Mouse (Mus musculus) embryo, embryonic 11 days (tissue): ENCODE measurements at regions not wholly inside any gene's neighbourhood (a gene's known extent, or its start where the extent isn't known, plus 50 kb on each side); places are given as distances from the start of the nearest gene placed in this dataset.

ENCODE experiments used
- DNase-seq: peaks from one replicate; pipeline ENCODE4 v3.0.0-alpha.2; 2015

DNA sequence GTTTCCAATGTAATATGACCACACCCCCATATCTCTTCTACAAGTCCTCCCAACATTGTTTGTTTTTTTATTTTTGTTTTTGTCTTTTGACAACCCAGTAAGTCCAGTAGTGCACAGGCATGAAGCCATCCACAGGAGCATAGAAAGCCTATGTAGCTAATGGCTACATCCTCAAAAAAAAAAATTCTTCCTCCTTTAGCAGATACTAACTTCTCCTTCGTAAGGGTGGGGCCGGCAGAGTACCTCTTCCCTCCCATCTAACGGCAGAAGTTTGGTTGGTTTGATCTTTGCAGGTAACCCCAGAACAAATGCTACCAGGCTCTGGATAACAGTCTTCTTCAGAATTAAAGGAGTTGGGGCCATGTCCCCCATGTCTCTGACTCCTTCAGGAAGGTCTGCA is 158.9 kb downstream of the Ly86 start:
- no peak for DNase-seq

DNA sequence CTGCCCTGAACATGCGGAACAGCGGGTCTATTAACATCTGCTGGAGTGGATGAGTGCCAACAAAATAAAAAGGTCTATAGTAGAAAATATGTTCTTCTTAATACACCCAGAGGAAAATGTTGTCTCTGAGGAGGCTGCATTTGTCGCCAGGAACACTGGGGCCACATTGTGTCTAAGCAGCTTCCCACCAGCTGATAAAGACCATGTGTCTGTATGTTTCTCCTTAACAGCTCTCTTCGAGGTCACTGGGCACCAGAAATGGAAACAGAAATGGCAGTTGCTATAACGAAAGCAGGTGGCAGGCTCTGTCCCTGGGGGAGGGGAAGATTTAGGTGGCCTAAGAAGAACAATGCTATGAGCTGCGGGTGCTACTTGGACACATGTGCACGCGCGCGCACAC is 159.4 kb downstream of the Ly86 start:
- DNase-seq = no peak

DNA sequence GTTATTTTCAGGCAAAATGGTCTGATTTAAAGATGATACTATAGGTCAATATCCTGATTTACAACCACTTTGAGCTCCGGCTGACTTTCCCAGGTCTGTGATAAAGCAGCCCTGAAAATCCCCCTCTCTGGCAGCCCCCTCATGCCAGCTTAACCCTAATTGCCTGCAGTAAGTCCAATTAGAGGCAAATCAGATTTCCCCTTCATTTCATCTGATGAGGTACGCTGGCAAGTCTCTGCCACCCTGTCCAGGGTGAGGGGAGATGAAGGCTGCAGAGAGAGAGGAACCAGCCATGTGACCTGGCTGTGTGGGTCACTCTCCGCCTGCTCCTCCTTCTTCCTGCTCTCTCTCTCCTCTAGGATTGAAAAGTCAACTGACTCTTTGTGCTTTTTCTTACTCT is 160.6 kb downstream of the Ly86 start:
- DNase-seq = no peak

DNA sequence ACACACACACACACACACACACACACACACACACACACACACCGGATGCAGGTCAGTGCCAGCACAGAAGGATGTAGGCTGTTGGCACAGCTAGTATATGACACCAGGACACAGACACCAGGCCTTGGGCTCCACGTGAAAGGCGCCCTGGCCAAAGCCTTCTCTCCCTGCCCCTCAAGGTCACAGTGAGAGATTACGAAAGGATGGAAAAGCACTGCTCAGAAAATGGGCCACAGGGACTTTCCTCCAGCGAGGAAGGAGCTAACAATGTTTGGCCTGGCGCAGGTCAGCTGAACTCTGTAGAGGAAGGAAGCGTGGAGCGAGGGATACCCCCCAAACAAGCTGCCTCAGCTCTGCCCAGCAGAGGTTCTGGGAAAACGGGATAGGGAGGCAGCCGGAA is 161.0 kb downstream of the Ly86 start:
- DNase-seq = no peak

DNA sequence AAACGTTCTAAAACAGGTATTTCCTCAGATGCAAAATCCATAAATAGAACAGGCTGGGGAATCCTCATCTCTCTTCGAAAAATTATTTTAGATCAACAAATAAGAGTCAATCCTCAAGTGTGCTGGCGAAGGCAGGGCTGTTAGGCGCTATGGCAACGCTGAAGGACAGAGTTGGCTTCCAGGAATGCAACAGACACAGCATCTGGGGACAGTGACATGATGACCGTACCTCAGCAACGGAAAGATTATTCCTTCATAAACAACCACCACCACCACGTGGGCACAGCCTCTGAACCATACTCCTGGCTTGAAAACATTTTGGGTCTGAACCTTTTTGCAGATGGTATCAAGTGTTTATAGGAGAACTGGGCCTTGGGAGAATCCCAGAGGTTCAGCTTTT is 161.7 kb downstream of the Ly86 start:
- DNase-seq = no peak

DNA sequence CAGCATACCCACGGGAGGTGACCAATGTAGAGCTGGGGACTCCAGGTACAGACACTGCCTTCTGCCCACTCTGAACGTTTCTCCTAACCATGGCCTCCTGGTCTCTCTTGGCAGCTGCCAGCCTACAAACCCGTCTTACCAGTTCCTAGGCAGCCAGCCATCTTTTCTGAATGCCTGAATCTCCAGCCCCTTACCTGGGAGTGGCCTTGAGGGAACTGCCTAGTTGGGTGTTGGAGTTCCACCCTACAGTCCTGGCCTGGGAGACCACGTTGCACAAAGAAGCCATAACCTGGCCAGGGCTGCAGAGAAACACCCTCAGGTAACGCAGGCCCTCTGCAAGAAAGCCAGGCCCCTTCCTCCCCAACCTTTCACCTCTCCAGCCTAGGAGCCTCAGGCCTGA is 162.1 kb downstream of the Ly86 start:
- no peak for DNase-seq

DNA sequence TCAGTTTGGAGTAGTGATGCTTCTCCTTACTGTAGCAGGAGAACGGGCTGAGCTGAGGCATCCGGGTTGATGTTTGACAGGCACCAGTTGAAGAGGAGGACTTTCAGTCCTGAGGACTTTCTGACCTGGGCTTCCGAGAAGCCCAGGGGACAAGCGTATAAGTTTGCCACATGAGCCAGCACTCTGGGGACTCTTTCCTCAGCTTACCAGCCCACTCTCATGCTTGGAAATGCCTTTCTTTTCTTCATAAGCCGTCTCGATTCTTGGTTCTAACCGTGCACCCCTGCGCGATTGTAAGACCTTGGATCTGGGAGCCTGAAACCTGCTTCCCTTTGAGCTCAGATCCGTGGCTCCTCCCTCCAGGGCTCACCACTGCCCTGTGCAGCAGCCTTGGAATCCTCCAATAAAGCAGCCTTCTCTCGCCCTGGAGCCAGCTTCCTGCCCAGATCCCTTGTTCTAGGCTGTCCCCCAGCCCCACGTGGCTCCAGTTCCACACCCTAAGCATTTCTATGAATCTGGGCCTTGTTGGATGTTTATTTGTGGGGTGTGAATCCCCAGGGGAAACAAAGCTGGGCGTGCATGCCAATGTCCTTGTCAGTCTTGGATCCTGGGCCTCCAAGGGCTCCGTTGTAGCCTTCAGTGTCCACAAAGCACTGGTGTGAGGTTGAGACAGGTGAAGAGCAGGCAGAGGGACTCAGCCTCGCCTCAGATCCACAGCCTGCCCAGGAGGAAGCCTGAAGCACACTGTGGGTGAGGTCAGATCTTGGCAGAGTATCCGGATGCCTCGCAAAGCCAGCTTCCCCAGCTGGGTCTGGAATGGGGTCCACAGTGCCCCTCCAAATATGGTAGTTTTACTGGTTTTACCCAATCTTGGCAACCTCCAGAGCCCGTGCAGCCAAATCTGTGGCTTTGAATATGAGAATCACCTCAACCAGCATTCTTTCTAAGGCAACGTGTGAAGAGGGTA is 163.7 kb downstream of the Ly86 start:
- peak; percentile 45 for DNase-seq

DNA sequence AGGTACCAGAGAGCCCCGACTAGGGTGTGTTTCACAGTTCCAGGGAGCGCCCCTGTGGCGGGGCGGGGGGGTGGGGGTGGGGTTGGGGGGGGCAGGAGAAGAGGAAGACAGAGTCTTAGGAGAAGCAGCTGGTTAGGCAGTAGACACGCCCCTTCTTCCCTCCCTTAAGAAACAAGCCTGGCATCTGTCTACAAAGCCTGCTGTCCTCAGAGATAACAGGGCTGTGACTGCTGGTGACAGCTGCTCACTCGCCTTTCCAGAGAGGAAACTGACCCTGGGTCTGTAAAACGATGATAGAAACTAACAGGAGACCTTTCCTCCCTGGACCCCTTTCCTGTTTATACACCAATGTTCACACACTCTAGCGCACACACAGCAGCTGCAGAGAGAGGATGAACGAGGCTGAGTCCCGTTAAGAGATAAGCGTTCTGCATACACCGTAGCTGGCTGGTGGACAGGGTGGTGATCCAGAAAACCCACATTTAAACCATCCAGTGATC is 164.4 kb downstream of the Ly86 start:
- DNase-seq = peak; percentile 63

DNA sequence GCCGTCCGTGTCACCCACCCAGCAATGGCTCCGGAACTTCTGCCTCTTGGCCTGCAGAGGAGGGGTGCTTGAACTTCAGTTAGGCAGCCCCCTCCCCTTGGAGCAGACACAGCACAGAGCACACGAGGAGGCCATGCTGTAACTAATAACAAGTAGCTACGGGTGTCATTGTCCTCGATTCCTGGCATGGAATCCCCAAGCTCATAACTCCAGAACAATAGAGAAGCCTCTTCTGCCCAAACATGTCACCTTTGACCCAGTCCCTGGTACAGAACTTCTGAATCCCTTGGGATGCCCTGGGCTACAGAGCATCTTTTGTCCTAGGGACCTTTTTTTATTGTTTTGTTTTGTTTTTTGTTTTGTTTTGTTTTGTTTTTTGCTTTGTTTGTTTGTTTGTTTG is 165.5 kb downstream of the Ly86 start:
- DNase-seq = no peak

DNA sequence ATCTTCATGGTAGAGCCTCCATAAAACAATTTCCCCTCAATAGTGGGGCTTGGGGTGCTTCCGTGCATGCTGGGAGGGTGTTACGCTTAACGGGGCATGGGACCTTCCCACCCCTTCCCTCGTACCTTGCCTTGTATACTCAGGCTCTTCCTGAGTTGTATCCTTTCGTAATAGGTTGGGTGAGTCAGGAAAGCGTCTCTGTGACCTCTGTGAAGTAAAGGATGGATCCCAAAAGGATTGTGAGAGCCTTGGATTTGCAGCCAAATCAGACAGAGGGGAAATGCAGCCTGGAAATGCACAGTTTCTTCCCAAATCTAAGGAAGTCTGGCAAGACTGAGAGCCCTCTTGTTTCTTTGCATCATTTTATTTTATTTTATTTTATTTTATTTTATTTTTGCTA is 166.0 kb downstream of the Ly86 start:
- DNase-seq = no peak

DNA sequence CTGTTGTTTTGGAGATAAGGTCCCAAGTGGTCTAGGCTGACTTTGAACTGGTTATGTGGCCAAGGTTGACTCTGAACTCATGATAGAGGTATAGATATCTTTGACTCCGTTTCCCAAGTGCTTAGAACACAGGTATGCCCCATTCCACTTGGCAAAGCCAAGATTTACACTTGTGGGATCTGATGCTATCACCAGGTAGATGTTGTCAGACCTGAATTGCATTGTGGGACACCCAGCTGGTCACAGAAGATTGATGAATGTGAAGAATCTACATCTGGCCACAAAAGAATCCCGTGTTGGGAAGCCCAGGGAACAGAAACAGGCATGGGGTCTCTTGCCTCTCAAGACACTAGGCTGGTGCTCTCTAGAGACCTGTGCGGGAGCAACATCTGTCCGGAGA is 166.4 kb downstream of the Ly86 start:
- no peak for DNase-seq

DNA sequence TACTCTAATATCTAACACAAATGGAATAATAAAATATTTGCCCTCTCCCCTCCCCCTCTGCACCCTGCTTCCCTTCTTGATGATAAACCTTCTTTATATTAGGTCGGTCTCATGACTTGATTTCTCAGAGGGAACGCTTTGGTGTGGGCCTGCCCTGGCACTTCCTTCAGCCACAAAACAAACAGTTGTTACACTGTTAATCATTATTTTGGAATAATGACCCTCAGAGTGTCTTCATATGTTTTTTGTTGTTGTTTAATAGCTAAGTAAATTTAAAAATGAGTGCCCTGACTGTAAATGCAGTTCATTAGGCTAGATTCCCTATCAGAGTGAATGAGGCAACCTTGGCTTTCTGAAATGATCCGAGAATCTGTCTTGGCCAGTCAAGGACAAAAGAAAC is 167.8 kb downstream of the Ly86 start:
- DNase-seq = no peak

DNA sequence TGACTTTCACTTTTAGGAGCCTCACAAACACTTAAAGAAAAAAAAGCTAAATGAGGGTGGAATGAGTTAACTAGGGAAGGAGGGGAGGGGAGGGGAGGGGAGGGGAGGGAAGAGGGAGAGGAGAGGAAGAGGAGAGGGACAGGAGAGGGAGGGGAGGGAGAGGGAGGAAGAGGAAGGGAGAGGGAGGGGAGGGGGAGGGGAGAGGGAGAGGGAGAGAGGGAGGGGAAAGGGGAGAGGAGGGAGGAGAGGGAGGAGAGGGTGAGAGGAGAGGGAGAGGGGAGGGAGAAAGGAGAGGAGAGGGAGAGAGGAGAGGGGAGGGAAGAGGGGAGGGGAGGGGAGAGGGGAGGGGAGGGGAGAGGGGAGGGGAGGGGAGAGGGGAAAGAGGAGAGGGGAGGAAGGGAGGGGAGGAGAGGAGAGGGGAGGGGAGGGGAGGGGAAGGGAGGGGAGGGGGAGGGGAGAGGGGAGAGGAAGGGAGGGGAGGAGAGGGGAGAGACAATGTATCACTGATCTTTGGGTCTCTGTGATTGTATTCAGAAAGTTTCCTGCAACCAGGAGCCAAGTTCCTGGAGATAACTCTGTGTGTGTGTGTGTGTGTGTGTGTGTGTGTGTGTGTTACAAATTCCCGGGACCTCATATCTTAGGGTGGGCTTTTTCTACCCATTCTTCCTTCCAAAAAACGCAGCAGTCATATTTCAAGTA is 168.3 kb downstream of the Ly86 start:
- DNase-seq = no peak

DNA sequence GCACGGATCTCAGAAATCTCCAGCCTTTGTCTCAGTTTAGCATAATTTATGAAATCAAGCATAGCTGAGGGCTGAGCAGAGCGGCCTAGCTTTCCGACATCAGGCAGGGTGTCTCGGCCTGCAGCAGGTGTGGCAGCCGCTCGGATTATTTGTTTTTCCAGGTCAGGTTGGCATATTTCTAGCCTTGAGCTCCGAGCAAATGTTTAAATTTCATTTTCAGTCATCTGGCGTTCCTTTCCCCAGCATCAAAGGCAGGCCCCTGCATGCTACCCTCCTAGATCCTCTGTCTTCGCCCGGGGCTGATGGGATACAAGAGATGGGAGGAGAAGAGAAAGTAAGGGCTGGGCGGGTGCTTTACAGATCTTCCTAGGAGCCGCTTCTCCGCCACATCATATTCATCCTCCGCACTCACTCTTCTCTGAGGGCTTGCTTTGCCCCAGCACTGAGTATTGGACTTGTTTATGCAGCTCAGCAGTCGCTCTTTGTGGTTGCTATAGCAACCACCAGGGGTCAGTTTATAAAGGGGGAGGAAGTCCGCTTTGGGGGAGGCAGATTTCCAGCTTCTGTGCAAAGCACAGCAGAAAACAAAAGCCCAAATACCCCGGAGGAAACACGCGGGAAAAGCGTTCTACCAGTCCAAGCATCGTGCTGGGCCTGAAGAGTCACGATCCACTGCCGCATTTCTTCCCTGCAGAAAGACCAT is 169.0 kb downstream of the Ly86 start:
- peak; percentile 86 for DNase-seq

DNA sequence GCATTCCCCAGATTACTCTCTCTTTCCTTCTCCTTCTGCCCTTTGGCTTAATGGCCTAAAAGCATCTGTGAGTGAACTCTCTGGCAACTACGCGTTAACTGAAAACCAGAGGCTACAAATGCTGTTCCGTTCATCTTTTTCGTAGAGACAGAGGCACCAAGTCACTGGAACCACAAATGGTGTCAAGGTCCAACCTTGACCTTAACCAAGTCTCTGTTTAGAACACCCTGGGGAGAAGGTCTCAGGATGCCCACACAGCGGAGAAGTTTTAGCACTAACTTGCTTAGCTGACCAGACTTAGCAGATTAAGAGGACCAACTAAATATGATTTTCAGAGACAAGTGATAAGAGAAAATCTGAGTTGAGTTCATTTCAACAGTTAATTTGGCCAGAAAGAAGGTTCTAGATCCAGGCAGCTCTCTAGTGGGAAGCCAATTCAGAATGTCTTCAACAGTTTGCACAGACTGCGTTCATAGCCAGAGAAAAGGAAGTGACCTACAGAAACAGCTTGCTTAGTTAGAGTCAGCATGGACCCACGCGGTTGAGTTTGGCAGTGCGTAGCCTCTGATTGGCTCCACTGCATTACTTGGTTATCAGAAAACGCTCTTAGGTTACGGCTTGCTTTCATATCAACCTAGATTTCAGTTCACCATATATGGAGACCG is 169.8 kb downstream of the Ly86 start:
- DNase-seq = no peak

DNA sequence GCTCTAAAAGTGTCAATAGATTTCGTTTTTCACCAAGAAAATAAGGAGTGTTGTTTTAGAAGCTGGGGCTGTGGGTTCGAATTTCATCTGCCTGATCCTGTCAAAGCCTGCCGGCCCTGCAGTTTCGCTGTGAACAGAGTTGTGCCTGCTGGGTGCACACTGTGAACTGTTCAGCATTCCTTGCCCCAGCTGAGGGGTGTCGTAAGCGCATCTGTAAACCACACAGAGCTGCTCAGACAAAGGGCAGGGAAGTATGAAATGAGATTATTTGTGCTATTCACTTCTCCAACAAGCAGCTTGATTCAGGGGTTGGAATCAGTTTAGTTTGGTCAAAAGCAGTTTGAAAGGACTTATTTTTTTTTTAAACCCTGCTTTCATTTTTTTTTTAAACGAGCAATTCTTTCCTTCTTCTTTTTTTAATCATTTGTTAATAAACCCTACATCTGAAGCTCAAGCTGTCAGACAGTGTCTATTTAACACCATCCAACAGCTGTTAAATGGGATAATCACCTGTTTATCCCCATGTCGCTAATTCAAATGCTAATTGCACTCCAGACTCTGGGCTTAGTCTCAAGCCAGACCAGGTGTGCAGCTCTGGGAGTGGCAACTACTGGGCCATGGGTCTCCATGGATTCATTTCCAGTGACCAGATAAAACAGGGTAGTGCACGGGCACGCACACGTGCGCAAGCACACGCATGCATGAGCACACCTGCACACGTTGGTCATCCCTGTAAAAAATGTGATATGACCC is 172.2 kb downstream of the Ly86 start:
- peak; percentile 45 for DNase-seq

DNA sequence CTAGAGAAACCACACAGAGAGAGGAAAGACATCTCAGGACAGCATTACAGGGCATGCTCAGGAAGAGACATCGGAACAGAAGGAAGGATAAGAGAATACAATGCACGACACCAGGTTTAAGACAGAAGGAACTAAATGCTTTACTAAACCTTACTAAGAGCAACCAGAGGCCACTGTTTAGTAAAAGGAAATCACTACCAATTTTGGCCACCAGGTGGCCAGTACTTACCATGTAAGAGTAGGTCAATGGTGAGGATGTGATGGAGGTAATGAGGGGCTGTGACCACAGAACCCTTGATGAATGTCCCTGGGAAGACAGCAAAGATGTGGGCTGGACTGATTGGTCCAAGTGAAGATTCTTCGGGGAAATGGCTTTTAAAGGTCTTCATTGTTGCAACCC is 174.9 kb downstream of the Ly86 start:
- peak; percentile 62 for DNase-seq

DNA sequence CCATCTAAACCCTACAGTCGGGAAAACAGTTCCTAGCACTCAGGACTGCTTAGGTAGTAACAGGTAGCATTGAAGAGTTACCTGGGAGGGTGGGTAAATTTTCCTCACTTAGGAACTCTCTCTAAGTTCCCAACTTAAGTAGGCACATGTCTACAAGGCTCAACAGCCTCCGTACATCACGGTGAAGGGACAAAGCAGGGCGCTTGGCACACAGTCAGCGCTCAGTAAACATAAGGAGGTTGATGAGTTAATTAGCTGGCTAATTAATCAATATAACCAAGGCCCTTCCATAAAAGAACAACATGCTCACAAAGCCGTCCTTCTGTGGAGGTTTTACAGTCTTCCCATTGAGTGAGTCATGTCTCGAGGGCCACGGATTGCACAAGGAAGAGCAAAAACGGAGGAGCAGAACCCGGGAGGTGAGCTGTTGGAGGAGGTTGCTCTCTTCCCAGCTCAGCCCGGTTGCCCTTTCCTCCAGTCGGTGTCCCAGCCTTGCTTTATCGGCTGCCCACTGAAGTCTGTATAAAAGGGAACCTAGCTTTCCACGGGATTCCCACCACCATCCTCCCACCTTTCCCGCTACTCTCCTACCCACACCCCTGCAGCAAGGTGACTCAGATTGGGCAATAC is 180.2 kb downstream of the Ly86 start:
- DNase-seq = no peak

DNA sequence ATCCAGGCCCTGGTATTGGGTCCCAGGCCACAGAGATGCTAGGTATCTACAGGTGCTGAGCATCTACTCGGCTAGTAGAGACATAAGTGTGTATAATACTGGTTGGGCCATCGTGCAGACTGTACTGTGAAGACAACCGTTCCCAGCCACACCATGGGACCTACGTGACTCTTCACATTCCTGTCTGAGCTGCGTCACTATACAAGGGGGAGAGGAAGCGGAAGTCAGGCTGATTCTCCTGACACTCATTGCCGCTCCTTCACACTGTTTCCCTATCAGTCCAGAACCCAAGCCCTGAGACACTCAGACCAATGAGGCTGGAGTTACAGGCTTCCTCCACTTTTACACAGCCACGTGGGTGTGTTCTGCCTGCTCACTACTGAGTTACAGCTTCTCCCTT is 181.1 kb downstream of the Ly86 start:
- no peak for DNase-seq

DNA sequence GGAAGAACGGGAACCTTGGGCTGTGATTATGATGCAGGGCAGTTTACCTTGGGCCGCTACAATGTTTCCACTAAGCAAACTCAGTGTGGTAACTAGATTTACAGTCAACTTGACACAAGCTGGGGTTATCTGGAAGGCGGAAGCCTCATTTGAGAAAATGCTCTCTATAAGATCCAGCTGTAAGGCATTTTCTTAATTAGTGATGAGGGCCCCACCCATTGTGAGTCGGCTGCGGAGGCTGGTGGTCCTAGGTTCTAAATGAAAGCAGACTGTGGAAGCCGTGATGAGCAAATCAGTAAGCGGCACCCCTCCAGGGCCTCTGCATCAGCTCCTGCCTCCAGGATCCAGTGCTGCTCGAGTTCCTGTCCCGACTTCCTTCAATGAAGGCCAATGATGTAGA is 183.4 kb downstream of the Ly86 start:
- DNase-seq = peak; percentile 42

DNA sequence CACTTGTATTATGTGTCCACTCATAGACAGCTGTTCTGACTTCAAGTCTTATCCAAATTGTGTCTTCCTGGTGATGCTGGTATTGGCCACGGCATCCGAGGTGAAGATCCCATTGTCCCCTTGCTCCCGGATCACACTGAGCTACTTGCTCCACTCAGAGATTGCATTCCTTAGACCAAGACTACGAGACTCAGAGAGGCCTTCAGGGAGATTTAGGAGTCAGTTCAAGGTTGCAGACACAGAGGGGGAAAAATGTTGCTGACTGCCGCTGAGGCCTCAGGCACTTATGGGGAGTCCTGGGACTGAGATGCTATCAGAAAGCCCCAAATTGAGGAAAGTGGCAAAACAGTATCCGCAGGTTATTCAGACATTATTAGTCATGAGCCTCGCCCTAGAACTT is 183.9 kb downstream of the Ly86 start:
- DNase-seq = no peak
